Mouse (Mus musculus) forebrain, embryonic 10.5 days (tissue): Measurements from ENCODE around the gene Tmem108. TPM values are rescaled to one million over a fixed set of nuclear protein-coding genes. Genes with fewer than 3 reads are reported as not detected.

Experiments used
- DNase-seq: peaks from one replicate; pipeline ENCODE4 v3.0.0-alpha.2; 2017; ENCODE audit warnings: low spot score; ENCODE audit errors: extremely low spot score
- H3K27ac ChIP-seq: fragments of 300-500 bp; sonication (generic); 2 replicates; pipeline ENCODE4 v1.5.1; 2016; ENCODE audit warnings: mild to moderate bottlenecking
- H3K27me3 ChIP-seq: fragments of 300-500 bp; sonication (generic); 2 replicates; pipeline ENCODE4 v1.6.1; 2016; ENCODE audit warnings: mild to moderate bottlenecking; ENCODE audit not compliant: poor library complexity, severe bottlenecking
- H3K36me3 ChIP-seq: fragments of 300-500 bp; sonication (generic); replicated peaks from 2 replicates; pipeline ENCODE4 v1.6.1; 2016; ENCODE audit warnings: mild to moderate bottlenecking, moderate library complexity
- H3K4me1 ChIP-seq: fragments of 300-500 bp; sonication (generic); 2 replicates; pipeline ENCODE4 v1.6.1; 2016
- H3K4me3 ChIP-seq: fragments of 300-500 bp; sonication (generic); 2 replicates; pipeline ENCODE4 v1.5.1; 2016; ENCODE audit warnings: mild to moderate bottlenecking, moderate library complexity
- H3K9me3 ChIP-seq: fragments of 300-500 bp; sonication (generic); 2 replicates; pipeline ENCODE4 v1.6.1; 2016; ENCODE audit warnings: mild to moderate bottlenecking, moderate library complexity
- WGBS: fragments of 180-500 bp; shearing (Covaris S2); methylation state at CpG from one replicate; pipeline ENCODE4 v1.1.7; 2016; 5-methylcytosine and 5-hydroxymethylcytosine counted together
- polyA plus RNA-seq: library from polyadenylated mRNA; unstranded; fragments of >200 nt; fragmentation: Nextera tagmentation; extraction: Ambion mirVana; gene quantifications from 2 replicates; pipeline ENCODE4 v1.2.1, GENCODE M21; 2016

The Tmem108 gene
- polyA plus RNA-seq, 1 experiment from 2014 or later: 16.7 TPM

- DNase-seq: no peak
- WGBS: 94% methylated on average over 10 of the region's 10 CpGs
- Histone ChIP-seq H3K4me3 (no peak overlapping the region), H3K27me3 (no peaks in the 10 kb centered on the region), H3K36me3 (peaks cover 4% of the 10 kb centered on the region; the same call in 1 of the 2 replicates), H3K4me1 (peaks cover 13% of the 10 kb centered on the region), H3K27ac (no peak overlapping the region), H3K9me3 (no peaks in the 10 kb centered on the region)
These were observed 9.0 kb downstream of the Tmem108 start for GRCm38 (mm10) chr9:103752618-103753017.

DNA sequence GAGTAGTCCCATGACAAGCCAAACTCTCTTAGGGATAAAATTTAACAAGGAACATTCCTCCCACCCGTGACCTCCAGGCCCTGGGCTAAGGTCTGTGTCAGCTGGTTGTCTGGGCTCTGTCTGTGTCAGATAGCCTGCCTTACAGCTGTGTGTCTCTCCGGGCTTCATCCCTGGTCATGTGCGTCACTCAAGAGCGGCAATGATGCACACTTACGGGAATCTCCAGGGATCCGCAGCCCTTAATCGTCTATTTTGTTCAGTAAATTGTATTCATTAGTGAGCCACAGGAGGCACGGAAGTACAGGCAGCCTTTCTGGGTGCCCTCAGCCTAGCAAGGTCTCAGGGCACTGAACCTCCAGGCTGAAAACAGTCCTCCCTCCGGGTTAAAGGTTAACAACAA lies 10.1 kb downstream of the Tmem108 start:
- DNase-seq: no peak
- Histone ChIP-seq H3K36me3 (peaks cover 4% of the 10 kb centered on the region; the same call in 1 of the 2 replicates), H3K4me1 (peaks cover 13% of the 10 kb centered on the region), H3K9me3 (no peaks in the 10 kb centered on the region), H3K27ac (no peak overlapping the region), H3K4me3 (no peak overlapping the region), H3K27me3 (no peaks in the 10 kb centered on the region)
- 65% methylated on average over 9 of the region's 9 CpGs for WGBS

GRCm38 (mm10) chr9:103750491-103750890 lies 11.1 kb downstream of the Tmem108 start:
- H3K27ac ChIP-seq: no peak overlapping the region
- H3K9me3 ChIP-seq: no peaks in the 10 kb centered on the region
- DNase-seq: no peak
- no peak overlapping the region for H3K4me3 ChIP-seq
- peaks cover 13% of the 10 kb centered on the region for H3K4me1 ChIP-seq
- 88% methylated on average over 9 of the region's 9 CpGs for WGBS
- peaks cover 4% of the 10 kb centered on the region; the same call in 1 of the 2 replicates for H3K36me3 ChIP-seq
- H3K27me3 ChIP-seq: no peaks in the 10 kb centered on the region

DNA sequence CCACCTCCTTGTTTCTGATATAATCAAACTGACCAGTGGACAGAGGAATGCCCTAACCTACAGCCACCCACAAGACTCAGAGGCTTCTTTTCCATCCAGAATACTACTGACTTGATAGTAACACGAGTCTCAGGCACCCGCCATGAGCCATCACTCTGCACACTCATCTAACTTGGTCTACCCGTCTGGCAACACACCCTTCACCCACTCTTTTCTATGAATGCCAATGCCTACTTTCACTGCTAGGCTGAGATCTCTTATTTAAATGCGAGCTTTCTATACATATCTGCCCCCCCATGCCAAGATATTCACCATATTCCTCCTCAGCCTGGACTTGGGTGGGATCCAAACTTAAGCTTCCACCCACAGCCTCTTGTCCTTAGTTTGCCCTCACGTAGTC lies 15.0 kb downstream of the Tmem108 start:
- Histone ChIP-seq H3K4me3 (no peak overlapping the region), H3K36me3 (no peaks in the 10 kb centered on the region), H3K9me3 (no peaks in the 10 kb centered on the region), H3K27ac (no peak overlapping the region), H3K4me1 (peaks cover 11% of the 10 kb centered on the region), H3K27me3 (no peaks in the 10 kb centered on the region)
- no peak for DNase-seq
- 91% methylated on average over 5 of the region's 5 CpGs for WGBS

GRCm38 (mm10) chr9:103740145-103740544 lies 21.5 kb downstream of the Tmem108 start:
- H3K4me3 ChIP-seq: no peak overlapping the region
- peaks cover 6% of the 10 kb centered on the region; the same call in 1 of the 2 replicates for H3K4me1 ChIP-seq
- no peaks in the 10 kb centered on the region for H3K27me3 ChIP-seq
- no peaks in the 10 kb centered on the region for H3K36me3 ChIP-seq
- H3K27ac ChIP-seq: no peak overlapping the region
- no peaks in the 10 kb centered on the region for H3K9me3 ChIP-seq
- DNase-seq: no peak
- 84% methylated on average over 12 of the region's 12 CpGs for WGBS

GRCm38 (mm10) chr9:103739062-103739461 lies 22.6 kb downstream of the Tmem108 start:
- no peaks in the 10 kb centered on the region for H3K9me3 ChIP-seq
- no peaks in the 10 kb centered on the region for H3K36me3 ChIP-seq
- no peak overlapping the region for H3K27ac ChIP-seq
- no peak overlapping the region for H3K4me3 ChIP-seq
- H3K4me1 ChIP-seq: peaks cover 6% of the 10 kb centered on the region; the same call in 1 of the 2 replicates
- DNase-seq: no peak
- 92% methylated on average over 4 of the region's 4 CpGs for WGBS
- no peaks in the 10 kb centered on the region for H3K27me3 ChIP-seq

GRCm38 (mm10) chr9:103729716-103730115 lies 31.9 kb downstream of the Tmem108 start:
- no peak overlapping the region for H3K27ac ChIP-seq
- H3K36me3 ChIP-seq: no peaks in the 10 kb centered on the region
- DNase-seq: no peak
- 84% methylated on average over 2 of the region's 2 CpGs for WGBS
- no peaks in the 10 kb centered on the region for H3K9me3 ChIP-seq
- no peaks in the 10 kb centered on the region for H3K4me1 ChIP-seq
- no peaks in the 10 kb centered on the region for H3K27me3 ChIP-seq
- H3K4me3 ChIP-seq: no peak overlapping the region

DNA sequence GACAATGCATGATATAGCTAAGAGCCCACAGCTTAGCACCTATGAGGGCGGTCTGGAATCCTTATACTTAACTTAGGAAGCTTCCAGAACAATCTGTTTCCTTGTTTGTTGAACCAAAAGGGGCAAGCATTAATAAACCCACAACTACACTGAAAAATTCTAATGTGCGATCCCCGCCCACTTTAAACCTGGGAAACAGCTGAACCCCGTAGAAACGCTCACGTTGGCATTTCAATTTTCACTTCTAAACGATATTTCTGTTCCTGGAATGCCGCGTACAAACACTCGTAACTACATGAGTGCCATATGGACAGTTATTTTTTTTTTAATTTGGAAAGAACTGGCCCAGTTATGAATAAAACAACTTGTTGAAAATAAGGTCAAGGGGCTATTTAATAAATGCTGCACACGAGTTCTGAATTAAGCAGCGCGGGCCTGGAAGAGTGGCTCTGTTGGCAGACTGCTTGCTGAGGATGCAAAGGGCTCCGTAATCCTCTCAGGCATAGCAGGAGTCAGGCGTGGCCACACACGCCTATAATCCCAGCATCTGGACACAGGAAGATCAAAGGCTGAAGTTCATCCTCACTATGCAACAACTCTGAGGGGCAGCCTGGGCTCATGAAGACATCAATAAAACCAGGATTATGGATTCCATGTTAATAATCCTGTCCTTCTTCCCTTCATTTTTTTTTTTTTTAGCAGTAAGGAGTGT lies 34.7 kb downstream of the Tmem108 start:
- WGBS: 88% methylated on average over 16 of the region's 16 CpGs
- Histone ChIP-seq H3K4me1 (no peaks in the 10 kb centered on the region), H3K27ac (no peak overlapping the region), H3K4me3 (no peak overlapping the region), H3K36me3 (0 out of 2 replicates have a peak, but pooled peaks cover 6% of the 10 kb centered on the region), H3K9me3 (no peaks in the 10 kb centered on the region), H3K27me3 (no peaks in the 10 kb centered on the region)
- no peak for DNase-seq

DNA sequence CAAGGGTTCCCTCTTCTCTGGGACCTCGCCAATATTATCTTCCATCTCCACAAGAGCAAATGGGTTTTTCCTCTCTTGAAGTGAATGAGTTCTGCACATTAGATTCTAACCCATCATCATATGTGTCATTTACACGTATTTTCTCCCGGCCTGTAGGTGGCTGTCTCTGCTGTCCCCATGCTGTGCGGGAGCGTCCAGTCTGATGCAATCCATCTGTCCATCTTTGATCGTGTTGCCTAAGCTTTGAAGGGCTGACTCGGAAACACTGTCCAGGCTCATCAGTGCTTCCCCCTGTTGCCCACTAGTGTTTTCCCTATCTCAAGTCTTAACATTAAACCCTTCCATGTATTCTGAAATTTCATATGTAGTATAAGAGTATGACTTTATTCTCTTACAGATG lies 36.1 kb downstream of the Tmem108 start:
- H3K4me3 ChIP-seq: no peak overlapping the region
- no peak overlapping the region for H3K27ac ChIP-seq
- no peaks in the 10 kb centered on the region for H3K9me3 ChIP-seq
- DNase-seq: no peak
- no peaks in the 10 kb centered on the region for H3K27me3 ChIP-seq
- H3K36me3 ChIP-seq: 0 out of 2 replicates have a peak, but pooled peaks cover 8% of the 10 kb centered on the region
- H3K4me1 ChIP-seq: no peaks in the 10 kb centered on the region
- 89% methylated on average over 7 of the region's 7 CpGs for WGBS

- H3K36me3 ChIP-seq: 0 out of 2 replicates have a peak, but pooled peaks cover 8% of the 10 kb centered on the region
- no peak overlapping the region for H3K4me3 ChIP-seq
- 86% methylated on average over 3 of the region's 3 CpGs for WGBS
- H3K9me3 ChIP-seq: no peaks in the 10 kb centered on the region
- DNase-seq: no peak
- no peaks in the 10 kb centered on the region for H3K27me3 ChIP-seq
- no peaks in the 10 kb centered on the region for H3K4me1 ChIP-seq
- no peak overlapping the region for H3K27ac ChIP-seq
These were observed 40.2 kb downstream of the Tmem108 start for GRCm38 (mm10) chr9:103721486-103721885.

- WGBS: 89% methylated on average over 8 of the region's 8 CpGs
- no peak for DNase-seq
- H3K9me3 ChIP-seq: no peaks in the 10 kb centered on the region
- no peak overlapping the region for H3K27ac ChIP-seq
- H3K36me3 ChIP-seq: 0 out of 2 replicates have a peak, but pooled peaks cover 8% of the 10 kb centered on the region
- no peaks in the 10 kb centered on the region for H3K27me3 ChIP-seq
- no peaks in the 10 kb centered on the region for H3K4me1 ChIP-seq
- H3K4me3 ChIP-seq: no peak overlapping the region
These were observed 40.6 kb downstream of the Tmem108 start for GRCm38 (mm10) chr9:103721081-103721480.

- no peaks in the 10 kb centered on the region for H3K4me1 ChIP-seq
- no peak overlapping the region for H3K4me3 ChIP-seq
- H3K27ac ChIP-seq: no peak overlapping the region
- H3K36me3 ChIP-seq: 0 out of 2 replicates have a peak, but pooled peaks cover 8% of the 10 kb centered on the region
- no peaks in the 10 kb centered on the region for H3K27me3 ChIP-seq
- H3K9me3 ChIP-seq: no peaks in the 10 kb centered on the region
- 93% methylated on average over 11 of the region's 11 CpGs for WGBS
- DNase-seq: no peak
These were observed 41.6 kb downstream of the Tmem108 start for GRCm38 (mm10) chr9:103720021-103720420.

DNA sequence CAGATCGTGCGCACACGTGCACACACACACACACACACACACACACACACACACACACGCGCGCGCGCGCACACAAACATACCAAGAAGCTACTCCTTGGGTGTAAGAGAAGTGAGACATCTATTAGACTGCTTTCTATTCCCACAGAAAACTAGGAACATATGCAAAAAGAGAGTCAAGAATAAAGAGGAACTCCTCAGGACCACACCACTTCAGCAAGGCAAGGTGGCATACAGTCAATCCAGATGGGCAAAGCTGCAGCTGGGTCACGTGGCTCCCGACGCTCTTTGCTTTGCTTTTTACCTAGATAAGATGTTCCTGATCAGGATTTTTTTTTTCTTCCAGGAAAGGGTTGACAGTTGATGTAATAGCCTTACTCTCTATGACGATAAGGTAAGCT lies 45.6 kb downstream of the Tmem108 start:
- Histone ChIP-seq H3K4me3 (no peak overlapping the region), H3K36me3 (no peaks in the 10 kb centered on the region), H3K9me3 (no peaks in the 10 kb centered on the region), H3K27me3 (no peaks in the 10 kb centered on the region), H3K27ac (no peak overlapping the region), H3K4me1 (peaks cover 9% of the 10 kb centered on the region)
- 96% methylated on average over 13 of the region's 13 CpGs for WGBS
- no peak for DNase-seq
